Mouse (Mus musculus) liver, adult 2 months (tissue): ENCODE results near the gene Nkx2-3. TPM values are rescaled to one million over a fixed set of nuclear protein-coding genes. Genes with fewer than 3 reads are reported as not detected.

Experiments used
- DNase-seq: peaks from one replicate; pipeline ENCODE4 v3.0.0-alpha.2; 2011; ENCODE audit warnings: low read depth, low spot score; ENCODE audit errors: extremely low read depth
- H3K27ac ChIP-seq: fragments of 200-500 bp; replicated peaks from 2 replicates; pipeline ENCODE4 v1.5.1; 2012; ENCODE audit warnings: low read depth, mild to moderate bottlenecking, control low read depth, inconsistent platforms, low read length; ENCODE audit not compliant: insufficient read depth
- H3K27me3 ChIP-seq: fragments of 200-500 bp; 2 replicates; pipeline ENCODE4 v1.6.1; 2012; ENCODE audit warnings: mild to moderate bottlenecking, moderate library complexity, low read length, inconsistent platforms; ENCODE audit not compliant: control insufficient read depth, insufficient read depth
- H3K36me3 ChIP-seq: fragments of 200-500 bp; 2 replicates; pipeline ENCODE4 v1.6.1; 2012; ENCODE audit warnings: low read length, inconsistent platforms; ENCODE audit not compliant: control insufficient read depth, insufficient read depth
- H3K4me1 ChIP-seq: fragments of 200-500 bp; 2 replicates; pipeline ENCODE4 v1.6.1; 2011; ENCODE audit warnings: low read length; ENCODE audit not compliant: control insufficient read depth, insufficient read depth
- H3K4me3 ChIP-seq: fragments of 200-500 bp; 2 replicates; pipeline ENCODE4 v1.5.1; 2011; ENCODE audit warnings: low read depth, mild to moderate bottlenecking, control low read depth, low read length, moderate library complexity; ENCODE audit not compliant: insufficient read depth
- H3K79me2 ChIP-seq: fragments of 200-500 bp; 2 replicates; pipeline ENCODE4 v1.6.1; 2012; ENCODE audit warnings: inconsistent platforms, mild to moderate bottlenecking, low read length, moderate library complexity; ENCODE audit not compliant: control insufficient read depth, insufficient read depth
- H3K9ac ChIP-seq: fragments of 200-500 bp; 2 replicates; pipeline ENCODE4 v1.6.1; 2012; ENCODE audit warnings: low read depth, mild to moderate bottlenecking, control low read depth, inconsistent platforms, low read length
- CTCF ChIP-seq: fragments of 200-500 bp; IDR thresholded peaks from 2 replicates; pipeline ENCODE4 v1.5.1; 2011; ENCODE audit warnings: low read depth, low read length, control low read depth
- POLR2A ChIP-seq: fragments of 200-500 bp; IDR thresholded peaks from 2 replicates; pipeline ENCODE4 v1.6.1; 2011; ENCODE audit warnings: low read length, control low read depth; ENCODE audit not compliant: insufficient read depth; ENCODE audit errors: extremely low read depth
- WGBS: fragments of 180-500 bp; shearing (Covaris S2); methylation state at CpG from one replicate; pipeline ENCODE4 v1.1.7; 2018; 5-methylcytosine and 5-hydroxymethylcytosine counted together
- polyA plus RNA-seq: library from polyadenylated mRNA; depleted of rRNA; stranded (reverse); fragments of >200 nt; gene quantifications from 2 replicates; pipeline ENCODE4 v1.2.3, GENCODE M21; 2012
- total RNA-seq: library from RNA; depleted of rRNA; stranded (reverse); fragments of >200 nt; gene quantifications from 2 replicates; pipeline ENCODE4 v1.2.3, GENCODE M21; 2014

The Nkx2-3 gene
- total and polyA plus RNA-seq, 2 experiments = 0.05 TPM; not detected in 1

DNA sequence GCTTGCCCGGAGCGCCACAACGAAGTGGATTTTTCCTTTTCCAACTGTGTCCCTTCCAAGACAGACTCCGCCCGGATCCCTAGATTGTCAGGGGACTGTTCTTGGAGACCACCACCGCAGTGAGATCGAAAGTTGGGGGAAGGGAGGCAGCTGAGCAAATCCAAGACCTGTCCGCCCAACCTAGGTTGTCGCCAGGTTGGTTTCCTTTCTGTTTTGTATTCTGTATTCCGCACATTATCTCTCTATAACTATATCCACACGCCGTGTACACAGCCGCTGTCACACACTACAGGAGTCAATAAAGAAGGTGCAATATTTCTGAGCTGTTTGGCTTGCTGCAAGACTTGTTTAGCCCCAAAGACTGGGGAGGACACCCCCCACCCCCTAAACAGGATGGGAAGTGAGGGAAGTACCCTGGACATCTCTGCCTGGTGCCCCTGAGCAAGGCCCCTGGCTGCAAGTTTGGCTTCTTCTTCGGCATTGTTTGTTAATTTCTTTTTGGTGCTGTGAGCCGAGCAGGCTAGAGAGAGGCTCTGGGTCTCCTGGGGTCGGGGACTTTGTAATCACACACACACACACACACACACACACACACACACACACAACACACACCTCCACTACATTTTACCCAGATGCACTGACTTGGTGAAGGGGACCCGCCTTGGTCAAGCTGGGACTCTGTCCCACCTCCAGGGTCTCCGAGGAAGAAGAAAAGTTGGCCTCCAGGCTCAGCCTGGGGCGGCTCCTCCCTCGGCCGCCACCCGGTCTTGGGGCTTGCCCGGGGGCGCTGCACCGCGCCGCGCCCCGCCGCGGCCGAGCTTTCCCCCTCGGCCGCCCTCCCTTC is 3.7 kb downstream of the Nkx2-3 start:
- peaks cover 50% of the 10 kb centered on the region for H3K27me3 ChIP-seq
- no peaks in the 10 kb centered on the region for H3K79me2 ChIP-seq
- 5% methylated on average over 32 of the region's 34 CpGs for WGBS
- no peaks in the 10 kb centered on the region for H3K36me3 ChIP-seq
- no peak overlapping the region for H3K9ac ChIP-seq
- no peak overlapping the region for H3K27ac ChIP-seq
- TF ChIP-seq POLR2A (no peak), CTCF (no peak)
- no peak for DNase-seq
- no peak overlapping the region for H3K4me3 ChIP-seq
- no peaks in the 10 kb centered on the region for H3K4me1 ChIP-seq

DNA sequence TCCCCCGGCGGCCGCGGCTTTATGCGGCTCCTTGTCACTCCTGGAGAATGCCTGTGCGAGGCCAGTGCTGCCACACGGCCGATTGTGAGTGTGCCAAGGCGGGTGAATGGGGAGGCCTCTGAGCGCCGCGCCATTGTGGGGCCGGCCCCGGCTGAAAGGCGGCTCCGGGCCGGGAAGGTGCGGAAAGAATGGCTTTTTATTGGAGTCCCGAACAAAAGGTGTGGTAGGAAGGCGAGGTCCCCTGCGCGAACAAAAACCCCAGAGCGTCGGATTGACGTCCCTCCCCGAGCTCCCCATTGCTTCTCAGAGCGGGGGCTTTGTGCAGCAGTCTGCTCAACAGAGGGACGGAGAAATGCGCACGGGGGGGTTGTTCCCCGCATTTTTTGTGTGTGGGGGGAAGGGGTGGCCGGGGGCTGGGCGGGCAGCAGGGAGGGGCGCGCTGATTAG is 4.3 kb downstream of the Nkx2-3 start:
- H3K79me2 ChIP-seq = no peaks in the 10 kb centered on the region
- H3K36me3 ChIP-seq = no peaks in the 10 kb centered on the region
- peaks cover 50% of the 10 kb centered on the region for H3K27me3 ChIP-seq
- no peak overlapping the region for H3K9ac ChIP-seq
- DNase-seq = no peak
- no peak overlapping the region for H3K27ac ChIP-seq
- 3% methylated on average over 34 of the region's 35 CpGs for WGBS
- no peaks in the 10 kb centered on the region for H3K4me1 ChIP-seq
- no peak for TF ChIP-seq POLR2A
- no peak for TF ChIP-seq CTCF
- H3K4me3 ChIP-seq = no peak overlapping the region

DNA sequence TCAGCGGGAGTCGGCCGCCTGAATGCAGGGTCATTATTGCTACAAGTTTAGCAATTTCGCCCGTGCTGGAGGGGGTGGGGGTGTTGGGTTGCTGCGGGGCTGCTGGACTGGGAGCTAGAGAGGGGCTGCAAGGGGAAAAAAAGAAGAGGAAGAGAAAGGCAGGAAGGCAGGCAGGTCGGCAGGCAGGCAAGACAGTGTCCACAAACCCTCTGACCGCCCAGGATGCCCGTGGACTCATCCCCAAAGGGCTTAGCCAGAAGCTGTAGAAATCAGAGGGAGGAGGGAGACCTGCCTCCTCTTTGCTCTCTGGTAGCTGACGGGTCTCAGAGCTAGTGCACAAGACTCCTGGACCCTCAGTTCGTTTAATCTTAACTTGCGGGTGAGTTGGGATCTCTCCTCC is 4.8 kb downstream of the Nkx2-3 start:
- 6% methylated on average over 12 of the region's 12 CpGs for WGBS
- no peak overlapping the region for H3K4me3 ChIP-seq
- H3K79me2 ChIP-seq = no peaks in the 10 kb centered on the region
- H3K4me1 ChIP-seq = no peaks in the 10 kb centered on the region
- no peaks in the 10 kb centered on the region for H3K36me3 ChIP-seq
- TF ChIP-seq POLR2A (no peak), CTCF (no peak)
- DNase-seq = no peak
- H3K27ac ChIP-seq = no peak overlapping the region
- no peak overlapping the region for H3K9ac ChIP-seq
- H3K27me3 ChIP-seq = peaks cover 47% of the 10 kb centered on the region

DNA sequence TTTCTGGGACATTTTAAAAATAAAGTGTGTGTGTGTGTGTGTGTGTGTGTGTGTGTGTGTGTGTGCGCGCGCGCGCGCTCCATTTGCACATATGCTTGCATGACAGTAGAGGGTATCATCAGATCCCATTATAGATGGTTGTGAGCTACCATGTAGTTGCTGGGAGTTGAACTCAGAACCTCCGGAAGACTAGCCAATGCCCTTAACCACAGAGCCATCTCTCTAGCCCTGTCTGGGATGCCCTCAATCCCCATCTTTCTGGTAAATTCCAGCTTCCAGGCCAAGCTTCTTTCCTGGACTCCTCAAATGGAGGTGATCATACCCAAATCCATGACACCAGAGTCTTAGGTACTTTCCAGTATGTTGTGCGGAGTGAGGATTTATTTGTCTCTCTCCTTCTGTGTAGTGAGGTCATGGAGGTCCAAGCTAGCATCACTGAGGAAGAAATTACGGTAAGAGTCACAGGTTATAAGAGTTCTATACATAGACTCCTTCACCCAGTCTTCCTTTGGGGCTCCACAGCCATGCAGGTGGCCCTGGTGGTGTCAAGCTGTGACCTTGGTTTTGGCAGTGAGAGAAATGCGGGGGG is 5.7 kb downstream of the Nkx2-3 start:
- no peak for TF ChIP-seq POLR2A
- no peak for TF ChIP-seq CTCF
- no peaks in the 10 kb centered on the region for H3K36me3 ChIP-seq

DNA sequence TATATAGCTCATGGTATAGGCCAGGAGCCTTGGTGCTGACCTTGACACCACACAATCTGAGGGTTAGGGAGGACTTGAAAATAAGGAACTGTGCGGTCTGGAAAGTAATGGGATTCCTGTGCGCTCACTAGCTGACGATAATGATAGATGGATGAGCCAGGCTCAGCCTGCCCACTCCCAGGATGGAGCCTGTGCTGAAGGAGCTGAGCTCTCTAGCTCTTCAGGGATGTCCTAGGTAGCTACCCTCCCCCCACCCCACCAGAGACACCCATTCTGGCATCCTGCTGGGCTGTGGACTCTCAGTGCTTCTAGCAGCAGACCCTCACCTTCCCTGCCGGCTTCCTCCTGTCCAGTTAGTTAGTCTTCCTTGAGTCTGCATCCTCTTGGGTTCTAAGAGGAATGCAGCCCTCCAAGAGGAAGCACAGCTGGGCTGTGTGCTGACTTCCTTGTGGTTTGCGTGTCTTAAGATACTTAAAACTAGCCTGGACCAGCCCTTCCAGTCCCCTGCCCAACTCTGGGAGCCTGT is 6.4 kb downstream of the Nkx2-3 start:
- no peaks in the 10 kb centered on the region for H3K4me1 ChIP-seq
- H3K36me3 ChIP-seq = no peaks in the 10 kb centered on the region
- H3K27ac ChIP-seq = no peak overlapping the region
- 9% methylated on average over 5 of the region's 5 CpGs for WGBS
- DNase-seq = no peak
- H3K4me3 ChIP-seq = no peak overlapping the region
- no peaks in the 10 kb centered on the region for H3K79me2 ChIP-seq
- H3K27me3 ChIP-seq = peaks cover 38% of the 10 kb centered on the region
- TF ChIP-seq CTCF = no peak
- no peak for TF ChIP-seq POLR2A
- no peak overlapping the region for H3K9ac ChIP-seq

More for the DNA sequence above, 5.7 kb downstream of the Nkx2-3 start:
- WGBS = 52% methylated on average over 10 of the region's 10 CpGs
- no peaks in the 10 kb centered on the region for H3K4me1 ChIP-seq
- no peak for DNase-seq
- H3K27ac ChIP-seq = no peak overlapping the region
- no peak overlapping the region for H3K4me3 ChIP-seq
- H3K9ac ChIP-seq = no peak overlapping the region
- H3K27me3 ChIP-seq = peaks cover 38% of the 10 kb centered on the region
- H3K79me2 ChIP-seq = no peaks in the 10 kb centered on the region

DNA sequence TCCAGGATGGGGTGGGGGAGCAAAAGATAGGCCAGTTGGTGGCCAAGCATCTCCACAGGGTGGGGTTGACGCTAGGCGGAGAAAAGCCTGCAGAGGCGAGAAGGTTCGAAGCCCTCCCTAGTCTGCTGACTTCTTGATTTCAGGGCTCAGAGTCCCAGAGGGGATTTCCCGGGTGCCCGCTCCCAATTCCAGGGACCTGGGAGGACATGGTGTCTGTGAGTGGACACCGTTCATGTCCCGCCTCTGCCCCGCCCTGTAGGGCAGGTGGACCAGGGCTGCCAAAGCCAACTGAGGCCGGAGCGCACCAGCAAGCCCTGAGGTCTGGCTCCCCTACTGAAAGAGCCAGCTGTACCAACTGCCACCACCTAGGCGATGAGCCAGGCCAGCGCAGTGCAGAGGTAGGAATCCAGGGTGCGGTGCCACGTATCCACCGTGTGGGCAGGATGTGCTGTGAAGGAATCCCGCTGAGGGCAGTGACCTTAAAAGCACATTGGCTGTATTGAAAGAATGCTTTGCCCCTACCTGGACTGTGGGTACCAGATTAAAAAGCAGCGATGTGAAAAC is 7.9 kb downstream of the Nkx2-3 start:
- Histone ChIP-seq H3K4me3 (no peak overlapping the region), H3K4me1 (no peaks in the 10 kb centered on the region), H3K27ac (no peak overlapping the region), H3K79me2 (no peaks in the 10 kb centered on the region), H3K27me3 (peaks cover 30% of the 10 kb centered on the region), H3K36me3 (no peaks in the 10 kb centered on the region), H3K9ac (no peak overlapping the region)
- DNase-seq = no peak
- WGBS = 14% methylated on average over 18 of the region's 18 CpGs
- no peak for TF ChIP-seq POLR2A
- no peak for TF ChIP-seq CTCF
